Mouse (Mus musculus): ENCODE measurements around the gene Pold4. TPM values are rescaled to one million over a fixed set of nuclear protein-coding genes. Genes with fewer than 3 reads are reported as not detected.
"Not testable (repeated sequence)": the region's sequence is repeated elsewhere in the genome, so short reads cannot be mapped to it uniquely, and the experiment has no call there.

Pold4 gene
- polyA plus RNA-seq, 1 experiment, result 112 TPM

- Histone ChIP-seq H3K4me3 (ENCODE audit: insufficient read depth, poor library complexity, severe bottlenecking) (no peak overlapping the region), H3ac (ENCODE audit: control insufficient read depth, insufficient read length, low read depth) (no peak overlapping the region), H3K27me3 (ENCODE audit: control insufficient read depth, insufficient read depth, insufficient read length) (no peaks in the 10 kb centered on the region), H3K36me3 (ENCODE audit: control insufficient read depth, insufficient read depth) (no peaks in the 10 kb centered on the region), H3K79me2 (ENCODE audit: control insufficient read depth, insufficient read depth) (no peaks in the 10 kb centered on the region), H3K79me3 (ENCODE audit: low read depth) (no peaks in the 10 kb centered on the region)
- no peak for TF ChIP-seq USF1 (IDR thresholded peaks at IDR 0.05; ENCODE audit: low read depth)
- TF ChIP-seq MYOD1 (IDR thresholded peaks at IDR 0.05; ENCODE audit: control insufficient read depth, insufficient read length, low read depth), result no peak
- no peak for TF ChIP-seq CTCF (IDR thresholded peaks at IDR 0.05; ENCODE audit: control insufficient read depth, insufficient read depth, insufficient read length)
- no peak for TF ChIP-seq MAX (IDR thresholded peaks at IDR 0.05)
- TF ChIP-seq FOSL1 (IDR thresholded peaks at IDR 0.05; ENCODE audit: insufficient read depth, low read length, poor library complexity, severe bottlenecking), result no peak
Measured at GRCm38 (mm10) chr19:4242416-4242815, 10.7 kb downstream of the Pold4 start.

- Histone ChIP-seq H3K4me3 (ENCODE audit: insufficient read depth, poor library complexity, severe bottlenecking) (no peak overlapping the region), H3K36me3 (ENCODE audit: control insufficient read depth, insufficient read depth) (no peaks in the 10 kb centered on the region), H3K27me3 (ENCODE audit: control insufficient read depth, insufficient read depth, insufficient read length) (no peaks in the 10 kb centered on the region), H3ac (ENCODE audit: control insufficient read depth, insufficient read length, low read depth) (no peak overlapping the region), H3K79me2 (ENCODE audit: control insufficient read depth, insufficient read depth) (no peaks in the 10 kb centered on the region), H3K79me3 (ENCODE audit: low read depth) (no peaks in the 10 kb centered on the region)
- no peak for TF ChIP-seq MYOD1 (IDR thresholded peaks at IDR 0.05; ENCODE audit: control insufficient read depth, insufficient read length, low read depth)
- TF ChIP-seq FOSL1 (IDR thresholded peaks at IDR 0.05; ENCODE audit: insufficient read depth, low read length, poor library complexity, severe bottlenecking), result peak; percentile 12
Measured at GRCm38 (mm10) chr19:4244775-4245174, 13.1 kb downstream of the Pold4 start.

- H3K4me3 ChIP-seq (ENCODE audit: insufficient read depth, poor library complexity, severe bottlenecking), result no peak overlapping the region
- no peak for TF ChIP-seq CEBPB (IDR thresholded peaks at IDR 0.05; ENCODE audit: low read depth)
- no peak for TF ChIP-seq MAX (IDR thresholded peaks at IDR 0.05)
- no peak for TF ChIP-seq CTCF (IDR thresholded peaks at IDR 0.05; ENCODE audit: control insufficient read depth, insufficient read depth, insufficient read length)
- no peak for TF ChIP-seq USF1 (IDR thresholded peaks at IDR 0.05; ENCODE audit: low read depth)
- no peak for TF ChIP-seq MYOD1 (IDR thresholded peaks at IDR 0.05; ENCODE audit: control insufficient read depth, insufficient read length, low read depth)
- TF ChIP-seq FOSL1 (IDR thresholded peaks at IDR 0.05; ENCODE audit: insufficient read depth, low read length, poor library complexity, severe bottlenecking), result no peak
- no peak for TF ChIP-seq MYOG (IDR thresholded peaks at IDR 0.05; ENCODE audit: control insufficient read depth, extremely low read depth, insufficient read length)
- H3K79me2 ChIP-seq (ENCODE audit: control insufficient read depth, insufficient read depth), result no peaks in the 10 kb centered on the region
- no peaks in the 10 kb centered on the region for H3K27me3 ChIP-seq (ENCODE audit: control insufficient read depth, insufficient read depth, insufficient read length)
- no peak overlapping the region for H3ac ChIP-seq (ENCODE audit: control insufficient read depth, insufficient read length, low read depth)
- no peaks in the 10 kb centered on the region for H3K36me3 ChIP-seq (ENCODE audit: control insufficient read depth, insufficient read depth)
- H3K79me3 ChIP-seq (ENCODE audit: low read depth), result no peaks in the 10 kb centered on the region
Measured at GRCm38 (mm10) chr19:4247010-4247409, 15.3 kb downstream of the Pold4 start.

- H3K4me3 ChIP-seq (ENCODE audit: insufficient read depth, poor library complexity, severe bottlenecking); H3ac ChIP-seq (ENCODE audit: control insufficient read depth, insufficient read length, low read depth); H3K36me3 ChIP-seq (ENCODE audit: control insufficient read depth, insufficient read depth); H3K79me3 ChIP-seq (ENCODE audit: low read depth); H3K79me2 ChIP-seq (ENCODE audit: control insufficient read depth, insufficient read depth); H3K27me3 ChIP-seq (ENCODE audit: control insufficient read depth, insufficient read depth, insufficient read length): not testable (repeated sequence)
Measured at GRCm38 (mm10) chr19:4248683-4249082, 17.0 kb downstream of the Pold4 start.

GRCm38 (mm10) chr19:4254230-4254629 is 22.5 kb downstream of the Pold4 start:
- Histone ChIP-seq H3ac (ENCODE audit: control insufficient read depth, insufficient read length, low read depth) (no peak overlapping the region), H3K79me3 (ENCODE audit: low read depth) (no peaks in the 10 kb centered on the region), H3K36me3 (ENCODE audit: control insufficient read depth, insufficient read depth) (no peaks in the 10 kb centered on the region), H3K27me3 (ENCODE audit: control insufficient read depth, insufficient read depth, insufficient read length) (no peaks in the 10 kb centered on the region), H3K79me2 (ENCODE audit: control insufficient read depth, insufficient read depth) (no peaks in the 10 kb centered on the region), H3K4me3 (ENCODE audit: insufficient read depth, poor library complexity, severe bottlenecking) (no peak overlapping the region)
- TF ChIP-seq MYOD1 (IDR thresholded peaks at IDR 0.05; ENCODE audit: control insufficient read depth, insufficient read length, low read depth), result no peak
- TF ChIP-seq CEBPB (IDR thresholded peaks at IDR 0.05; ENCODE audit: low read depth), result no peak
- no peak for TF ChIP-seq FOSL1 (IDR thresholded peaks at IDR 0.05; ENCODE audit: insufficient read depth, low read length, poor library complexity, severe bottlenecking)
- no peak for TF ChIP-seq MYOG (IDR thresholded peaks at IDR 0.05; ENCODE audit: control insufficient read depth, extremely low read depth, insufficient read length)
- no peak for TF ChIP-seq USF1 (IDR thresholded peaks at IDR 0.05; ENCODE audit: low read depth)
- no peak for TF ChIP-seq MAX (IDR thresholded peaks at IDR 0.05)
- no peak for TF ChIP-seq CTCF (IDR thresholded peaks at IDR 0.05; ENCODE audit: control insufficient read depth, insufficient read depth, insufficient read length)

GRCm38 (mm10) chr19:4255583-4256162 is 24.0 kb downstream of the Pold4 start:
- Histone ChIP-seq H3K36me3 (ENCODE audit: control insufficient read depth, insufficient read depth) (no peaks in the 10 kb centered on the region), H3K27me3 (ENCODE audit: control insufficient read depth, insufficient read depth, insufficient read length) (no peaks in the 10 kb centered on the region), H3K4me3 (ENCODE audit: insufficient read depth, poor library complexity, severe bottlenecking) (no peak overlapping the region), H3K79me3 (ENCODE audit: low read depth) (no peaks in the 10 kb centered on the region), H3ac (ENCODE audit: control insufficient read depth, insufficient read length, low read depth) (no peak overlapping the region), H3K79me2 (ENCODE audit: control insufficient read depth, insufficient read depth) (no peaks in the 10 kb centered on the region)
- TF ChIP-seq CTCF (IDR thresholded peaks at IDR 0.05; ENCODE audit: control insufficient read depth, insufficient read depth, insufficient read length), result no peak
- no peak for TF ChIP-seq MYOD1 (IDR thresholded peaks at IDR 0.05; ENCODE audit: control insufficient read depth, insufficient read length, low read depth)
- TF ChIP-seq FOSL1 (IDR thresholded peaks at IDR 0.05; ENCODE audit: insufficient read depth, low read length, poor library complexity, severe bottlenecking), result no peak
- TF ChIP-seq MYOG (IDR thresholded peaks at IDR 0.05; ENCODE audit: control insufficient read depth, extremely low read depth, insufficient read length), result no peak
- TF ChIP-seq MAX (IDR thresholded peaks at IDR 0.05), result no peak
- no peak for TF ChIP-seq CEBPB (IDR thresholded peaks at IDR 0.05; ENCODE audit: low read depth)
- TF ChIP-seq USF1 (IDR thresholded peaks at IDR 0.05; ENCODE audit: low read depth), result no peak
